Comparison of ENCODE assay signal across 8 mouse cellular contexts in genomic region chr4:109406486-109407175, GRCm38 (mm10). TPM values are rescaled to one million over a fixed set of nuclear protein-coding genes. Genes with fewer than 3 reads are reported as not detected.
DNase-seq lines count a peak whose midpoint lies in the region; ATAC-seq and TF ChIP-seq lines count a peak whose summit lies in the region.

Gene Ttc39a, plus strand, starts transcription at chr4:109406623.

- H3K79me2 ChIP-seq in liver, adult 2 months (ENCODE audit: control insufficient read depth, insufficient read depth, low read length) = no peaks in the 10 kb centered on the region

- H3K9ac ChIP-seq in forebrain, postnatal 0 days = peak within 1 kb of the TSS; percentile 71
- peak within 1 kb of the TSS; percentile 77 for H3K9ac ChIP-seq in hindbrain, postnatal 0 days (replicated peaks; ENCODE audit: low read length)
- peak within 1 kb of the TSS; percentile 37 for H3K9ac ChIP-seq in liver, adult 2 months (ENCODE audit: low read depth, low read length)
- H3K9ac ChIP-seq in midbrain, embryonic 16.5 days (ENCODE audit: low read depth, low read length) = peak within 1 kb of the TSS; percentile 85

- WGBS in forebrain, postnatal 0 days = under 1% methylated on average over 54 of the region's 56 CpGs
- under 1% methylated on average over 44 of the region's 56 CpGs for WGBS in hindbrain, postnatal 0 days
- WGBS in liver, adult 2 months = 1% methylated on average over 47 of the region's 56 CpGs
- under 1% methylated on average over 47 of the region's 56 CpGs for WGBS in midbrain, embryonic 16.5 days

- no peak for TF ChIP-seq POLR2A in liver, adult 2 months (IDR thresholded peaks at IDR 0.05; ENCODE audit: extremely low read depth, insufficient read depth, low read length)

- H3K4me3 ChIP-seq in forebrain, postnatal 0 days (ENCODE audit: low read depth, low read length) = peak within 1 kb of the TSS; percentile 65
- H3K4me3 ChIP-seq in hindbrain, postnatal 0 days (ENCODE audit: low read length) = peak within 1 kb of the TSS; percentile 63
- H3K4me3 ChIP-seq in liver, adult 2 months (ENCODE audit: insufficient read depth, low read depth, low read length) = peak within 1 kb of the TSS; percentile 68
- peak within 1 kb of the TSS; percentile 73 for H3K4me3 ChIP-seq in midbrain, embryonic 16.5 days (ENCODE audit: low read depth, low read length)

- intact Hi-C loops in heart, postnatal 25 days (cut with DNase I) = loop anchor here (5.0 kb wide), 1 partner anchor 124 kb away; the partner anchor contains the start of gene Eps15

- DNase-seq in heart, adult 11 months = peak; percentile 96
- DNase-seq in heart, postnatal 25 days (ENCODE audit: low spot score) = no peak
- peak; percentile 74 for DNase-seq in cerebellum, adult 9-10 months
- DNase-seq in forebrain, postnatal 0 days = peak; percentile 55
- DNase-seq in hindbrain, postnatal 0 days (ENCODE audit: low spot score) = peak; percentile 57
- DNase-seq in liver, adult 2 months (ENCODE audit: extremely low read depth, low read depth, low spot score) = peak; percentile 37
- peak; percentile 51 for DNase-seq in urinary bladder, postnatal 14 days (ENCODE audit: low spot score)

- no peak within 1 kb of the TSS for H3K27ac ChIP-seq in forebrain, postnatal 0 days (ENCODE audit: low read depth, low read length)
- H3K27ac ChIP-seq in hindbrain, postnatal 0 days = peak within 1 kb of the TSS; percentile 60; the same call in 1 of the 2 replicates
- no peak within 1 kb of the TSS for H3K27ac ChIP-seq in liver, adult 2 months (replicated peaks; ENCODE audit: insufficient read depth, low read depth, low read length)
- 0 out of 2 replicates have a peak within 1 kb of the TSS, but pooled peaks have one; percentile 41 for H3K27ac ChIP-seq in midbrain, embryonic 16.5 days (ENCODE audit: low read length)

- peak within 1 kb of the TSS; percentile 99 for H3K4me2 ChIP-seq in forebrain, postnatal 0 days (ENCODE audit: low read depth)
- H3K4me2 ChIP-seq in hindbrain, postnatal 0 days (ENCODE audit: low read depth, low read length) = peak within 1 kb of the TSS; percentile 99
- H3K4me2 ChIP-seq in midbrain, embryonic 16.5 days (ENCODE audit: low read length) = peak within 1 kb of the TSS; percentile 94

- H3K36me3 ChIP-seq in forebrain, postnatal 0 days (ENCODE audit: insufficient read depth) = no peaks in the 10 kb centered on the region
- H3K36me3 ChIP-seq in hindbrain, postnatal 0 days (ENCODE audit: insufficient read depth, low read length) = no peaks in the 10 kb centered on the region
- H3K36me3 ChIP-seq in liver, adult 2 months (ENCODE audit: control insufficient read depth, insufficient read depth, low read length) = no peaks in the 10 kb centered on the region
- no peaks in the 10 kb centered on the region for H3K36me3 ChIP-seq in midbrain, embryonic 16.5 days (ENCODE audit: control insufficient read depth, insufficient read depth, low read length)

- H3K9me3 ChIP-seq in forebrain, postnatal 0 days (ENCODE audit: low read length) = no peaks in the 10 kb centered on the region
- no peaks in the 10 kb centered on the region for H3K9me3 ChIP-seq in hindbrain, postnatal 0 days (ENCODE audit: low read length)
- H3K9me3 ChIP-seq in midbrain, embryonic 16.5 days (replicated peaks; ENCODE audit: control insufficient read depth, low read length, poor library complexity, severe bottlenecking) = no peaks in the 10 kb centered on the region

- TF ChIP-seq CTCF in forebrain, postnatal 0 days (IDR thresholded peaks at IDR 0.05; ENCODE audit: low read depth) = no peak
- no peak for TF ChIP-seq CTCF in hindbrain, postnatal 0 days (IDR thresholded peaks at IDR 0.05; ENCODE audit: low read depth)
- TF ChIP-seq CTCF in liver, adult 2 months (IDR thresholded peaks at IDR 0.05; ENCODE audit: low read depth, low read length) = no peak

- 0 out of 2 replicates have a peak, but pooled peaks cover 3% of the 10 kb centered on the region for H3K4me1 ChIP-seq in forebrain, postnatal 0 days (ENCODE audit: insufficient read depth)
- H3K4me1 ChIP-seq in hindbrain, postnatal 0 days (ENCODE audit: insufficient read depth, low read length) = peaks cover 9% of the 10 kb centered on the region; the same call in 1 of the 2 replicates
- H3K4me1 ChIP-seq in liver, adult 2 months (ENCODE audit: control insufficient read depth, insufficient read depth, low read length) = peaks cover 3% of the 10 kb centered on the region
- peaks cover 8% of the 10 kb centered on the region; the same call in 1 of the 2 replicates for H3K4me1 ChIP-seq in midbrain, embryonic 16.5 days (ENCODE audit: control insufficient read depth, insufficient read depth, low read length)

- ATAC-seq in forebrain, postnatal 0 days = peak; percentile 69
- ATAC-seq in hindbrain, postnatal 0 days = peak; percentile 55
- ATAC-seq in midbrain, embryonic 16.5 days = peak; percentile 79

- H3K27me3 ChIP-seq in forebrain, postnatal 0 days (ENCODE audit: insufficient read depth, low read length) = no peaks in the 10 kb centered on the region
- no peaks in the 10 kb centered on the region for H3K27me3 ChIP-seq in hindbrain, postnatal 0 days (ENCODE audit: insufficient read depth, low read length)
- no peaks in the 10 kb centered on the region for H3K27me3 ChIP-seq in liver, adult 2 months (ENCODE audit: control insufficient read depth, insufficient read depth, low read length)
- no peaks in the 10 kb centered on the region for H3K27me3 ChIP-seq in midbrain, embryonic 16.5 days (ENCODE audit: control insufficient read depth, insufficient read depth, low read depth, low read length)

RNA-seq across cellular contexts. Expression of gene Ttc39a, which starts in this region (rescaled TPM):
- total RNA-seq in heart, postnatal 25 days (2021) = 1 to 10 TPM; 1.1 to 2.1 TPM
- 1.5 and 4.5 TPM in 2 replicates for total RNA-seq in forebrain, postnatal 0 days (2014; rRNA removed)
- polyA plus RNA-seq in forebrain, postnatal 0 days (2015; fragmentation: Nextera tagmentation; extraction: Ambion mirVana) = 1.1 and 1.9 TPM in 2 replicates
- total RNA-seq in hindbrain, postnatal 0 days (2014; rRNA removed) = 4.0 and 6.8 TPM in 2 replicates
- 5.3 and 6.4 TPM in 2 replicates for polyA plus RNA-seq in hindbrain, postnatal 0 days (2015; fragmentation: Nextera tagmentation; extraction: Ambion mirVana)
- total RNA-seq in liver, adult 2 months (2014; rRNA removed) = 1.4 and 1.7 TPM in 2 replicates
- 1.1 and 2.5 TPM in 2 replicates for polyA plus RNA-seq in liver, adult 2 months (2012; rRNA removed)
- polyA plus RNA-seq in midbrain, embryonic 16.5 days (2015; fragmentation: Nextera tagmentation; extraction: Ambion mirVana) = 2.8 and 2.9 TPM in 2 replicates

Comparison
In these comparisons a context has a peak if more than half of its experiments do, and no peak if none do; other contexts are left out.
1. H3K27ac ChIP-seq: peak in hindbrain, postnatal 0 days (single experiment) and midbrain, embryonic 16.5 days (single experiment); none in forebrain, postnatal 0 days (single experiment) and liver, adult 2 months (single experiment).
2. Peak in every context shown above with its lines, with median percentiles within 50 percentile points of each other: ATAC-seq, H3K4me2 ChIP-seq, H3K4me3 ChIP-seq and H3K9ac ChIP-seq.